Mouse (Mus musculus): ENCODE measurements around the gene Sp3.
"Not testable (repeated sequence)": the region's sequence is repeated elsewhere in the genome, so short reads cannot be mapped to it uniquely, and the experiment has no call there.

Sp3 gene

GRCm38 (mm10) chr2:72988945-72989344 is 8.7 kb upstream of the Sp3 start:
- DNase-seq: not testable (repeated sequence)

- DNase-seq: no peak
These were observed 6.4 kb upstream of the Sp3 start, which contains the start of gene Gm11084 for GRCm38 (mm10) chr2:72986616-72987015. Gm11084 (minus strand) TSS chr2:72986716.

- DNase-seq: no peak
These were observed 5.3 kb upstream of the Sp3 start for GRCm38 (mm10) chr2:72985516-72985915.

GRCm38 (mm10) chr2:72984806-72985205 is 4.6 kb upstream of the Sp3 start:
- DNase-seq: no peak

- no peak for DNase-seq
These were observed 3.0 kb upstream of the Sp3 start for GRCm38 (mm10) chr2:72983211-72983610.

- no peak for DNase-seq
These were observed 2.0 kb upstream of the Sp3 start for GRCm38 (mm10) chr2:72982110-72982785.

- DNase-seq: no peak
These were observed 1.3 kb upstream of the Sp3 start for GRCm38 (mm10) chr2:72981441-72982109.

GRCm38 (mm10) chr2:72981075-72981420 is 802 bp upstream of the Sp3 start:
- no peak for DNase-seq

GRCm38 (mm10) chr2:72979659-72980071 is 581 bp downstream of the Sp3 start:
- DNase-seq: peak; percentile 91

- peak; percentile 93 for DNase-seq
These were observed 1.2 kb downstream of the Sp3 start for GRCm38 (mm10) chr2:72978901-72979658.

GRCm38 (mm10) chr2:72978473-72978872 is 1.8 kb downstream of the Sp3 start:
- peak; percentile 75 for DNase-seq

- no peak for DNase-seq
These were observed 3.0 kb downstream of the Sp3 start for GRCm38 (mm10) chr2:72977272-72977671.

GRCm38 (mm10) chr2:72976036-72976435 is 4.2 kb downstream of the Sp3 start:
- no peak for DNase-seq

- no peak for DNase-seq
These were observed 9.4 kb downstream of the Sp3 start for GRCm38 (mm10) chr2:72970831-72971230.

- DNase-seq: no peak
These were observed 9.9 kb downstream of the Sp3 start for GRCm38 (mm10) chr2:72970302-72970701.

- DNase-seq: no peak
These were observed 11.7 kb downstream of the Sp3 start for GRCm38 (mm10) chr2:72968536-72968935.

GRCm38 (mm10) chr2:72965450-72965849 is 14.8 kb downstream of the Sp3 start:
- no peak for DNase-seq

- DNase-seq: no peak
These were observed 23.8 kb downstream of the Sp3 start for GRCm38 (mm10) chr2:72956415-72956814.

GRCm38 (mm10) chr2:72952979-72953378 is 27.3 kb downstream of the Sp3 start:
- no peak for DNase-seq

GRCm38 (mm10) chr2:72935937-72936336 is 44.3 kb downstream of the Sp3 start:
- DNase-seq: no peak

GRCm38 (mm10) chr2:72932186-72932585 is 48.1 kb downstream of the Sp3 start:
- no peak for DNase-seq

- no peak for DNase-seq
These were observed 55.3 kb downstream of the Sp3 start for GRCm38 (mm10) chr2:72924981-72925380.

GRCm38 (mm10) chr2:72916170-72916569 is 64.1 kb downstream of the Sp3 start:
- DNase-seq: no peak
